Mouse (Mus musculus) myocyte (in vitro differentiated cells): ENCODE results near the gene Vax2. TPM values are rescaled to one million over a fixed set of nuclear protein-coding genes. Genes with fewer than 3 reads are reported as not detected.

ENCODE experiments used
- H3K27me3 ChIP-seq: one replicate; pipeline ENCODE4 v1.6.1; 2011; ENCODE audit not compliant: control insufficient read depth, insufficient read depth, insufficient read length
- H3K36me3 ChIP-seq: one replicate; pipeline ENCODE4 v1.6.1; 2011; ENCODE audit not compliant: control insufficient read depth, insufficient read depth
- H3K4me2 ChIP-seq: one replicate; pipeline ENCODE4 v1.6.1; 2011; ENCODE audit warnings: low read depth, control low read depth
- H3K4me3 ChIP-seq: one replicate; pipeline ENCODE4 v1.5.1; 2011; ENCODE audit warnings: mild to moderate bottlenecking, control low read depth, moderate library complexity
- H3K79me2 ChIP-seq: one replicate; pipeline ENCODE4 v1.6.1; 2011; ENCODE audit not compliant: control insufficient read depth, insufficient read depth
- H3ac ChIP-seq: one replicate; pipeline ENCODE4 v1.6.1; 2011; ENCODE audit not compliant: control insufficient read depth, insufficient read length
- CEBPB ChIP-seq: IDR thresholded peaks from 2 replicates; pipeline ENCODE4 v1.6.1; 2011; ENCODE audit warnings: mild to moderate bottlenecking, moderate library complexity; ENCODE audit not compliant: poor library complexity, insufficient read depth, severe bottlenecking
- E2F4 ChIP-seq: IDR thresholded peaks from one replicate; pipeline ENCODE4 v1.6.1; 2011; ENCODE audit warnings: mild to moderate bottlenecking, control low read depth, moderate library complexity; ENCODE audit not compliant: insufficient read depth
- MAX ChIP-seq: IDR thresholded peaks from one replicate; pipeline ENCODE4 v1.6.1; 2011; ENCODE audit warnings: low read depth, mild to moderate bottlenecking, control low read depth
- MYOD1 ChIP-seq, 3 experiments: IDR thresholded peaks; one replicate each; pipeline ENCODE4 v1.6.1; 2011; ENCODE audit warnings: control low read depth in 2 of 3, low read depth in 2 of 3, mild to moderate bottlenecking in 2 of 3, moderate library complexity in 1 of 3; ENCODE audit not compliant: insufficient read length in 2 of 3, control insufficient read depth in 1 of 3
- MYOG ChIP-seq, 3 experiments: IDR thresholded peaks; one replicate each; pipeline ENCODE4 v1.6.1; 2011; ENCODE audit warnings: control low read depth in 2 of 3, low read depth in 2 of 3, mild to moderate bottlenecking in 2 of 3; ENCODE audit not compliant: insufficient read length in 2 of 3, control insufficient read depth in 1 of 3, insufficient read depth in 1 of 3
- POLR2A ChIP-seq: IDR thresholded peaks from one replicate; pipeline ENCODE4 v1.6.1; 2011; ENCODE audit warnings: low read depth, mild to moderate bottlenecking, control low read depth, moderate library complexity; ENCODE audit not compliant: insufficient read length
- POLR2AphosphoS2 ChIP-seq: IDR thresholded peaks from one replicate; pipeline ENCODE4 v1.6.1; 2011; ENCODE audit warnings: low read depth, control low read depth; ENCODE audit not compliant: insufficient read length
- REST ChIP-seq: IDR thresholded peaks from one replicate; pipeline ENCODE4 v1.6.1; 2011; ENCODE audit warnings: mild to moderate bottlenecking, control low read depth, moderate library complexity; ENCODE audit not compliant: insufficient read depth, insufficient read length
- SRF ChIP-seq: IDR thresholded peaks from one replicate; pipeline ENCODE4 v1.6.1; 2011; ENCODE audit warnings: low read depth; ENCODE audit not compliant: control insufficient read depth, insufficient read length
- TCF12 ChIP-seq: IDR thresholded peaks from one replicate; pipeline ENCODE4 v1.6.1; 2011; ENCODE audit warnings: mild to moderate bottlenecking, control low read depth; ENCODE audit not compliant: poor library complexity, insufficient read depth, severe bottlenecking
- TCF3 ChIP-seq: IDR thresholded peaks from one replicate; pipeline ENCODE4 v1.6.1; 2011; ENCODE audit warnings: low read depth, control low read depth; ENCODE audit not compliant: insufficient read length
- USF1 ChIP-seq: IDR thresholded peaks from one replicate; pipeline ENCODE4 v1.6.1; 2011; ENCODE audit warnings: low read depth, mild to moderate bottlenecking, control low read depth, moderate library complexity
- polyA plus RNA-seq: library from polyadenylated mRNA; unstranded; fragments of >200 nt; fragmentation: generic; extraction: Trizol; gene quantifications from one replicate; pipeline ENCODE4 v1.2.1, GENCODE M21; 2012; ENCODE audit warnings: missing spikeins

Gene Vax2
- polyA plus RNA-seq, 1 experiment = 0.66 TPM

GRCm38 (mm10) chr6:83703000-83703721 is 7.9 kb upstream of the Vax2 start:
- TF ChIP-seq MYOD1 (IDR thresholded peaks at IDR 0.05; ENCODE audit: control insufficient read depth in 1 of 3, insufficient read length in 2 of 3, low read depth in 2 of 3) = no peak
- no peak for TF ChIP-seq POLR2AphosphoS2
- no peak for TF ChIP-seq TCF12
- no peak for TF ChIP-seq E2F4
- TF ChIP-seq MYOG (IDR thresholded peaks at IDR 0.05; ENCODE audit: control insufficient read depth in 1 of 3, insufficient read depth in 1 of 3, insufficient read length in 2 of 3, low read depth in 2 of 3) = no peak
- no peak for TF ChIP-seq CEBPB
- no peak for TF ChIP-seq MAX
- no peaks in the 10 kb centered on the region for H3K79me2 ChIP-seq
- no peak overlapping the region for H3ac ChIP-seq
- no peaks in the 10 kb centered on the region for H3K36me3 ChIP-seq
- peaks cover 81% of the 10 kb centered on the region for H3K27me3 ChIP-seq
- no peak overlapping the region for H3K4me2 ChIP-seq
- no peak overlapping the region for H3K4me3 ChIP-seq

- no peak for TF ChIP-seq MYOD1 (IDR thresholded peaks at IDR 0.05; ENCODE audit: control insufficient read depth in 1 of 3, insufficient read length in 2 of 3, low read depth in 2 of 3)
- no peak for TF ChIP-seq REST
- no peak for TF ChIP-seq TCF12
- TF ChIP-seq TCF3 = no peak
- no peak for TF ChIP-seq SRF
- TF ChIP-seq USF1 = no peak
- no peak for TF ChIP-seq E2F4
- TF ChIP-seq POLR2AphosphoS2 = no peak
- TF ChIP-seq MYOG (IDR thresholded peaks at IDR 0.05; ENCODE audit: control insufficient read depth in 1 of 3, insufficient read depth in 1 of 3, insufficient read length in 2 of 3, low read depth in 2 of 3) = no peak
- no peak for TF ChIP-seq POLR2A
- no peak for TF ChIP-seq MAX
- no peak for TF ChIP-seq CEBPB
- no peak overlapping the region for H3ac ChIP-seq
- no peak overlapping the region for H3K4me2 ChIP-seq
- no peaks in the 10 kb centered on the region for H3K79me2 ChIP-seq
- no peaks in the 10 kb centered on the region for H3K36me3 ChIP-seq
- no peak overlapping the region for H3K4me3 ChIP-seq
- H3K27me3 ChIP-seq = peaks cover 83% of the 10 kb centered on the region
Measured at GRCm38 (mm10) chr6:83703722-83704078, 7.4 kb upstream of the Vax2 start.

GRCm38 (mm10) chr6:83704294-83704693 is 6.8 kb upstream of the Vax2 start:
- TF ChIP-seq MAX (no peak), POLR2A (no peak), TCF3 (no peak), MYOG (IDR thresholded peaks at IDR 0.05; ENCODE audit: control insufficient read depth in 1 of 3, insufficient read depth in 1 of 3, insufficient read length in 2 of 3, low read depth in 2 of 3) (no peak), E2F4 (no peak), TCF12 (no peak), POLR2AphosphoS2 (no peak), USF1 (no peak), CEBPB (no peak), MYOD1 (IDR thresholded peaks at IDR 0.05; ENCODE audit: control insufficient read depth in 1 of 3, insufficient read length in 2 of 3, low read depth in 2 of 3) (no peak)
- no peak overlapping the region for H3K4me3 ChIP-seq
- H3K36me3 ChIP-seq = no peaks in the 10 kb centered on the region
- no peak overlapping the region for H3K4me2 ChIP-seq
- no peaks in the 10 kb centered on the region for H3K79me2 ChIP-seq
- H3ac ChIP-seq = no peak overlapping the region
- H3K27me3 ChIP-seq = peaks cover 81% of the 10 kb centered on the region

GRCm38 (mm10) chr6:83704701-83705100 is 6.4 kb upstream of the Vax2 start:
- Histone ChIP-seq H3K27me3 (peaks cover 83% of the 10 kb centered on the region), H3K36me3 (no peaks in the 10 kb centered on the region), H3K4me3 (no peak overlapping the region), H3K4me2 (no peak overlapping the region), H3ac (no peak overlapping the region), H3K79me2 (no peaks in the 10 kb centered on the region)
- TF ChIP-seq E2F4 (no peak), POLR2AphosphoS2 (no peak), CEBPB (no peak), SRF (no peak), TCF3 (no peak), MYOD1 (IDR thresholded peaks at IDR 0.05; ENCODE audit: control insufficient read depth in 1 of 3, insufficient read length in 2 of 3, low read depth in 2 of 3) (no peak), MYOG (IDR thresholded peaks at IDR 0.05; ENCODE audit: control insufficient read depth in 1 of 3, insufficient read depth in 1 of 3, insufficient read length in 2 of 3, low read depth in 2 of 3) (no peak), POLR2A (no peak)
